Mouse (Mus musculus): ENCODE measurements around the gene Wfdc5. TPM values are rescaled to one million over a fixed set of nuclear protein-coding genes. Genes with fewer than 3 reads are reported as not detected.

The Wfdc5 gene
- total RNA-seq, 2 experiments from 2014 or later, result not detected

GRCm38 (mm10) chr2:164174649-164175395, 7.7 kb downstream of the Wfdc5 start:
- peak; percentile 85 to 89 for DNase-seq (ENCODE audit: low spot score in 2 of 2)

- no peak for DNase-seq (ENCODE audit: low spot score in 2 of 2)
These were observed 9.1 kb downstream of the Wfdc5 start for GRCm38 (mm10) chr2:164173394-164173793.

- peak; percentile 37 to 60 for DNase-seq (ENCODE audit: low spot score in 2 of 2)
These were observed 11.6 kb downstream of the Wfdc5 start, which contains the start of gene Kcns1 for GRCm38 (mm10) chr2:164170902-164171301. Gene Kcns1, minus strand, starts transcription at chr2:164171113.

GRCm38 (mm10) chr2:164170326-164170725, 12.2 kb downstream of the Wfdc5 start:
- peak in 1 of 2 experiments; percentile 30 for DNase-seq (ENCODE audit: low spot score in 2 of 2)

GRCm38 (mm10) chr2:164168571-164168946, 14.0 kb downstream of the Wfdc5 start:
- DNase-seq (ENCODE audit: low spot score in 2 of 2), result peak; percentile 31 to 39

GRCm38 (mm10) chr2:164167752-164168570, 14.6 kb downstream of the Wfdc5 start:
- no peak for DNase-seq (ENCODE audit: low spot score in 2 of 2)

GRCm38 (mm10) chr2:164164941-164165340, 17.6 kb downstream of the Wfdc5 start:
- DNase-seq (ENCODE audit: low spot score in 2 of 2), result no peak

- DNase-seq (ENCODE audit: low spot score in 2 of 2), result no peak
These were observed 21.0 kb downstream of the Wfdc5 start for GRCm38 (mm10) chr2:164161515-164162055.

GRCm38 (mm10) chr2:164158838-164159237, 23.7 kb downstream of the Wfdc5 start:
- DNase-seq (ENCODE audit: low spot score in 2 of 2), result no peak

GRCm38 (mm10) chr2:164156158-164156557, 26.4 kb downstream of the Wfdc5 start:
- DNase-seq (ENCODE audit: low spot score in 2 of 2), result no peak

- DNase-seq (ENCODE audit: low spot score in 2 of 2), result no peak
These were observed 28.5 kb downstream of the Wfdc5 start for GRCm38 (mm10) chr2:164154007-164154406.

GRCm38 (mm10) chr2:164152341-164152740, 30.2 kb downstream of the Wfdc5 start:
- no peak for DNase-seq (ENCODE audit: low spot score in 2 of 2)

- no peak for DNase-seq (ENCODE audit: low spot score in 2 of 2)
These were observed 32.3 kb downstream of the Wfdc5 start for GRCm38 (mm10) chr2:164150086-164150760.

- no peak for DNase-seq (ENCODE audit: low spot score in 2 of 2)
These were observed 36.0 kb downstream of the Wfdc5 start for GRCm38 (mm10) chr2:164146556-164146955.

GRCm38 (mm10) chr2:164144541-164144940, 38.0 kb downstream of the Wfdc5 start:
- DNase-seq (ENCODE audit: low spot score in 2 of 2), result no peak

- DNase-seq (ENCODE audit: low spot score in 2 of 2), result no peak
These were observed 38.5 kb downstream of the Wfdc5 start for GRCm38 (mm10) chr2:164144025-164144424.

GRCm38 (mm10) chr2:164142021-164142420, 40.5 kb downstream of the Wfdc5 start:
- peak; percentile 43 to 45 for DNase-seq (ENCODE audit: low spot score in 2 of 2)

GRCm38 (mm10) chr2:164137754-164138153, 44.8 kb downstream of the Wfdc5 start:
- DNase-seq (ENCODE audit: low spot score in 2 of 2), result peak; percentile 19 to 35

GRCm38 (mm10) chr2:164136393-164136792, 46.1 kb downstream of the Wfdc5 start:
- no peak for DNase-seq (ENCODE audit: low spot score in 2 of 2)

GRCm38 (mm10) chr2:164135367-164135766, 47.2 kb downstream of the Wfdc5 start:
- DNase-seq (ENCODE audit: low spot score in 2 of 2), result no peak

GRCm38 (mm10) chr2:164134563-164134962, 48.0 kb downstream of the Wfdc5 start:
- DNase-seq (ENCODE audit: low spot score in 2 of 2), result peak; percentile 22 to 33
